Mouse (Mus musculus) olfactory bulb, adult 2 months (tissue): Measurements from ENCODE around the gene Ppp2r5e.

Source experiments
- CTCF ChIP-seq: fragments of 200-500 bp; IDR thresholded peaks from 2 replicates; pipeline ENCODE4 v1.5.1; 2012; ENCODE audit warnings: low read depth, mild to moderate bottlenecking, low read length, moderate library complexity; ENCODE audit not compliant: insufficient read depth
- POLR2A ChIP-seq: fragments of 200-500 bp; IDR thresholded peaks from 2 replicates; pipeline ENCODE4 v1.6.1; 2012; ENCODE audit warnings: mild to moderate bottlenecking, low read depth, low read length, moderate library complexity; ENCODE audit not compliant: insufficient read depth

GRCm38 (mm10) chr12:75564498-75564897, 31.5 kb downstream of the Ppp2r5e start:
- TF ChIP-seq CTCF (no peak), POLR2A (no peak)
